Mouse (Mus musculus) bone marrow macrophage, adult 2 months (primary cell): ENCODE results near the gene Cep112. TPM values are rescaled to one million over a fixed set of nuclear protein-coding genes. Genes with fewer than 3 reads are reported as not detected.

Experiments used
- H3K27ac ChIP-seq: 2 replicates; pipeline ENCODE4 v1.5.1; 2012; ENCODE audit warnings: low read depth, low read length; ENCODE audit not compliant: insufficient read depth
- H3K4me1 ChIP-seq: 2 replicates; pipeline ENCODE4 v1.6.1; 2012; ENCODE audit warnings: low read length; ENCODE audit not compliant: control insufficient read depth, insufficient read depth
- H3K4me3 ChIP-seq: 2 replicates; pipeline ENCODE4 v1.5.1; 2012; ENCODE audit warnings: mild to moderate bottlenecking, low read length, moderate library complexity; ENCODE audit not compliant: insufficient read depth
- CTCF ChIP-seq: IDR thresholded peaks from 2 replicates; pipeline ENCODE4 v1.5.1; 2012; ENCODE audit warnings: low read depth, mild to moderate bottlenecking, low read length, moderate library complexity
- POLR2A ChIP-seq: IDR thresholded peaks from 2 replicates; pipeline ENCODE4 v1.6.1; 2012; ENCODE audit warnings: mild to moderate bottlenecking, low read depth, low read length, borderline replicate concordance
- polyA plus RNA-seq: library from polyadenylated mRNA; stranded (reverse); fragments of >200 nt; gene quantifications from 2 replicates; pipeline ENCODE4 v1.2.4, GENCODE M21; 2012; ENCODE audit not compliant: missing spikeins, insufficient read depth, insufficient read length

The Cep112 gene
- polyA plus RNA-seq, 1 experiment: 5.0 TPM

DNA sequence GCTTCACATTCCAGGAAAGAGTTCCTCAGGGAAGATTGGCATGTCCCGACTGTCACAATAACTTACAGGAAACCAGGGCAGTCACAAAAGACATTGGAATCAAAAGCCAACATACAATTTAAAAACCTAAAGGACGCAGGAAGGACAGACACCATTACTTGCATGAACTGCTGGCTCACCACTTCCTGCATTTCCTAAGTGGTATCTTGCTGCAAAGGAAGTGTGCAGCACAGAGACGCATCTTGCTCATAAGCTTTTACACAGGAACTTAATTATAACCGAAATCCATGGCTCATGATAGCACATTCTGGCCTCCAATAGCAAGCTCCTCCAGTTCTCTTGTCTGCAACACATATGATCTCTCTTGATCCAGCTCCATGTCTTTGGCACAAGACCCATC lies 271.6 kb downstream of the Cep112 start:
- H3K27ac ChIP-seq: no peak overlapping the region
- TF ChIP-seq CTCF (no peak), POLR2A (no peak)
- no peaks in the 10 kb centered on the region for H3K4me1 ChIP-seq
- H3K4me3 ChIP-seq: no peak overlapping the region

DNA sequence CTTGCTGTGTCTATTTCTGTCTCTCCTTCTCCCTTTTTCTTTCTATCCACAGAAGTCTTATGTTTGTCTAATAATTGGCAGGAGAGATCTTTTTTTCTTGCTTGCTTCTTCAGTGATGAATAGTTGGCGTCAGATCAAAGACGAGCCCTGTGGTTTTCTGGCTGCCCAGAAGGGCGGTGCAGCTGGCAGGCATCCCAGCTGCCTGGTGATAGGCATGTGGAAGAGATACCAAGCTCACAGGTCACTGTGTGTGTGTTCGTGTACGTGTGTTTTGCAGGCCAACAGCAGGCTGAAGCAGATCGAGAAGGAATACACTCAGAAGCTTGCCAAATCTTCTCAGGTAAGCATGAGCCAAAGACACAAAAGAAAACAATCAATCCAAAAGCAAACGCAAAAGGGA lies 327.3 kb downstream of the Cep112 start:
- Histone ChIP-seq H3K4me1 (no peaks in the 10 kb centered on the region), H3K4me3 (no peak overlapping the region), H3K27ac (no peak overlapping the region)
- TF ChIP-seq POLR2A: no peak
- no peak for TF ChIP-seq CTCF

DNA sequence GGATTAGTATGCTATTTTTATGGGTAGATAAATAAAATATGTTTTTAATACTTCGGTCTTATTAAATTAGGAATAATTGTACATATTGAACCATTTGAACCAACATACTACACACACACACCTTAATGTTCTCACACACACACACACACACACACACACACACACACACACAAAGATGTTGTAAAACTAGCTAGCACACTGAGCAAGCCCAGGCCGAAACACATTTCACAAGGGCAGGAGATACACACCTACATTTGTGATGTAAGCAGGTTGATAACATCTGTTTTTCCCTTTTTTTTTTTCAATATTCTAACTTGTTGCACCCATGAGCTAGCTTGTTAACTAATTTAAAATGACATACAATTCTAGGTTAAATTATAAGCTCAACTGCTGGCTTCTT lies 327.8 kb downstream of the Cep112 start:
- TF ChIP-seq CTCF (no peak), POLR2A (no peak)
- Histone ChIP-seq H3K4me1 (no peaks in the 10 kb centered on the region), H3K4me3 (no peak overlapping the region), H3K27ac (no peak overlapping the region)

DNA sequence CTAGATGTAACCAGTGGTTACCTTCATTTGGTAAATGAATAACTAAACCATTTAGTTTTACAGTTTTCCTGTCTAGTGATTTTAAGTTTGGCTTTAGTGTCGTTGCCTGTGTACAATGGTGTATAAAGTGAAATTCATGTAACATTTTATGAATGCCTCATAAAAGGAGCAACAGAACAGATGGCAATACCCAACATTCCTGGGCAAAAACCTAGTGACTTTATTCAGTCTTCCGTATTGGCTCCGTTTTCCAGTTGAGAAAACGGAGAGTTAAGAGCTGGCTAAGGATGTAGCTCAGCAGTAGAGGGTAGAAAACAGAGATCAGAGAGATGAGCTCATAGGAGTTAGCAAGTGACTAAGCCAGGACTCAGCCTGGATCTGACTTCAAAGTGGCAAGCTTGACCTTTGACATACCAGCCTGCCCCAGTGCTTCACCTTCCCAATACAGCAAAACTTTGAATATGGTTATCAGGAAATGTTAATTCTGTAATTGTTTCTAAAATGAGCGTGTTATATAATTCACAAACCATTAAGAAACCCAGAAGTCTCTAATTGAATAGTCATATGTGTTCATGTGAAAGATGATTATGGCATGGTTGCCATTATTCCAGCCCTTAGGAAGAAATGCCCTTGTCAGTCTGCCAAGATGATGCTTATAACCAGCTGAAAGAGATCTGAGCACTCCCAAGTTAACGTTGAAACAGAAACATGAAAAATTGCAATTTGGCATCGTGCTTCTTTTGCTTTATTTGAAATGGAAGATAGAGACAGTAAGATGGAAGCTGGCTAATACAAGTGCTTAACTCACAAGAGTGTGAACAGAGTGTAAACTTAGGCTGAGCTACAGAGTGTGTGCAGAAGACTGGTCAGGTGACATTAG lies 328.6 kb downstream of the Cep112 start:
- no peak overlapping the region for H3K4me3 ChIP-seq
- H3K4me1 ChIP-seq: no peaks in the 10 kb centered on the region
- TF ChIP-seq CTCF (no peak), POLR2A (no peak)
- H3K27ac ChIP-seq: no peak overlapping the region

DNA sequence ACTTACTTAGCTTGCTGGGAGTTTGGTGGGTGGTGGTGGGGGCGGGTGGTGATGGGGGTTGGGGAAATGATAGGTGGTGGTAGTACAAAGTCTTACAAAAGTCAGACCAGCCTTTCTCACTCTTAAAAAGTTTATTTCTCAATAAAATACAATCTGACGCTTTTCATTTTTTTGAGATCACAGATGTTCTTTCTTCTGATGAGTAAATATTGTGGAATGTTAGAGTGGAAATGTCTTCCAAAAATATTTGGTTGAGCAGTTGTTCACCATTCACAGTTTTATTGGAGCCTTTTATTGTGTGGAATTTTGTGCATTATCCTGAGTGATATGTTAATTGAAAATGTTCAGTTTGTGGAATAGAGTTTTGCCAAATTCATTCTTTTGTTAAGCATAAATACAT lies 332.2 kb downstream of the Cep112 start:
- TF ChIP-seq CTCF (no peak), POLR2A (no peak)

DNA sequence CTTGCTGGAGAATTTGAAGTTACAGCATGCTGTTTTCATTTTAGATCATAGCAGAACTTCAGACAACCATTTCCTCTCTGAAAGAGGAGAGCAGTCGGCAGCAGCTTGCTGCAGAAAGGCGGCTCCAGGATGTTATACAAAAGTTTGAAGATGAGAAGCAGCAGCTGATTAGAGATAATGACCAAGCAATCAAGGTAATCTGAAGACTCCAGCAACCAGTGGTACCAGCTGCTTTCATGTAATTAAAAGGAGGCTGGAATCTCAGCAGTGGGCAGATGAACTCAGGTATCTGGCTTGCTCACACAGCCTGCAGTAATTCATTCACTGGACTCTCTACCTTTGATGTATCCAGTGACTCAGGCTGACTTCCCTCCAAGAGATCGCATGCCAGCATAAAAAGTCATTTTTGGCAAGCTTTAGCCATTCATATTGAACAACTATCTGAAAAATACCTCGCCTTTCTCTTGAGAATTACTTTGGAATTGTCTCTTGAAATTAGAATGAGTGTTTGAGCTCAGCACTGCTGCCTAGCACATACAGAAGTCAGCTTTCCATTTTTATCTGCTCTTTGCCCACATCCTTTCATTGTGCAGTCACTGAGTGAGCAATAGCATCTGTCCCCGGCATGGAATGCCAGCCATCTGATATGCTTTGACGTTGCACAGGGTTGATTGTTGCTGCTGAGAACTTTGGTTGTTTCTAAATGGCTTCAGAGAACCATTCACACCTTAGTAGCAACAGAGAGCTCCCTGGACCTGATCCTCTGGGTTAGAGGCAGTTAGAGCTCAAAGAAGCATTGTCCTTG lies 332.8 kb downstream of the Cep112 start:
- Histone ChIP-seq H3K27ac (no peak overlapping the region), H3K4me1 (no peaks in the 10 kb centered on the region), H3K4me3 (no peak overlapping the region)
- TF ChIP-seq POLR2A (no peak), CTCF (no peak)

More for the DNA sequence above, 332.2 kb downstream of the Cep112 start:
- H3K4me3 ChIP-seq: no peak overlapping the region
- no peaks in the 10 kb centered on the region for H3K4me1 ChIP-seq
- H3K27ac ChIP-seq: no peak overlapping the region

DNA sequence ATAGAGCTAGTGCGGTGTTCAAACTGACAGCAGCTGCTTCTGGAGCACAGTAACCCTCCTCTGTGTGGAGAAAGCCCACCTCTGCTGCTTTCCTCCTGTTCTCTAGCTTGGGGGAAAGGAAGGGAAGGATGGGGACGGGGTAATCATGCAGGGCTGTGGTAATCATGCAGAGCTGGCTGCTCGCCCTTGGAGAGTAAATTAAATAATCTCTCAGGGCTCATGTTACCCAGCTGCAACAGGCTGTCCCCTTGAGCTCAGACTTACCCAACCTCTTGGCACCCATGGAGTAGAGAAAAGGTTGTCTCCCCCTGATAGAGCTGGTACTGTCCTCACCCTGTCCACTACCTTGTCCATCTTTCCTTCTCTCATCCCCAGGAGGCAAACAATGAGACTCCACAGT lies 345.1 kb downstream of the Cep112 start:
- Histone ChIP-seq H3K4me1 (no peaks in the 10 kb centered on the region), H3K4me3 (no peak overlapping the region), H3K27ac (no peak overlapping the region)
- TF ChIP-seq POLR2A: no peak
- TF ChIP-seq CTCF: no peak

DNA sequence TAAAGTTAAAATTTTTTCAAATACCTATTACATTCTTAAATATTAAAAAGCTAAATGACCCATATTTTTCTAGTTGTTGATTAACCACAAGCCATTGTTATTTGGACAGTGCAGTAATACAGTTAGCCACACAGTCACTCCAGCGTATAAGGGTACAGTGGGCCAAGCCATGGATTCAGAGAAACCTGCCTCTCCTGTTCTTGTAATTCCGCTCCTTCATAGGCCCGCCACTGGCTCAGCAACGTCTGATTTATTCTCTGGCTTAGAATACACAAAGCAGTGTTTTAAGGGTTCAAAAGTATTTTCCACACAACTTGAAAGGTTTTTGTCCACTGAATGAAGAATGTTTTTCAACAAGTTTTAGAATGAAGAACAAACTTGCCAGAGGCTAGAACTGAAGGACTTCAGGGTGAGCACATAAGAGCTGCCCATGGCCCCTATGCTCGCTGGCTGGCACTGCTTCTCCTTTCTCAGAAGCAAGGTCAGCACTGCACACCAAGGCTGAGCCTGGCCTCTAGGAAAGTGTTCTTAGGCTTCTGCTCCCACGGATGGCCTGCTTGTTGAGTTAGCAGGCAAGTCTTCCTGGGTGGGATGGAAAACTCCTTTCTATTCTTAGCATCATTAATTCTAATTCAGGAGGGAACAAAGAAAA lies 349.2 kb downstream of the Cep112 start:
- H3K4me3 ChIP-seq: no peak overlapping the region
- H3K27ac ChIP-seq: no peak overlapping the region
- TF ChIP-seq POLR2A: no peak
- no peak for TF ChIP-seq CTCF
- no peaks in the 10 kb centered on the region for H3K4me1 ChIP-seq

DNA sequence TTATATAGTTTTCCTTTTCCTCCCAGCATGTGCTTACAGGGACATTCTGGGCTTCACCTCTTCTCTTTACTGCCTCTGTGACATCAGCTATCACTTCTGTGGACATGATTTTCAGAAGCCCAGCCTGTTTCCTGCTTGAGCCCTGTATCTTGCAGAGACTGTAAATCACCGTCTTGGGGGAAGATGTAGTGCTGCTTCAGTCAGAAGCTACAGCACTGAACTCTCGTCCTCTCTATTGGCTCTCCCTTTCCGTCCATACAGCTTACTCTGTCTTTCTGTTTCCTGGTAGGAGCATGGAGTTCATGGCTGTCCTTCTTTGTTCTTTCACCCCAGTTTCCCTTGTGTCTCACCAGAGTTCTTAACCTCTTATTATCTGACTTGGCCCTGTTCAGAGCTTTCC lies 352.2 kb downstream of the Cep112 start:
- Histone ChIP-seq H3K27ac (no peak overlapping the region), H3K4me3 (no peak overlapping the region), H3K4me1 (no peaks in the 10 kb centered on the region)
- no peak for TF ChIP-seq CTCF
- TF ChIP-seq POLR2A: no peak
